Mouse (Mus musculus): ENCODE measurements around the gene Lzts3. TPM values are rescaled to one million over a fixed set of nuclear protein-coding genes. Genes with fewer than 3 reads are reported as not detected.
"Not testable (repeated sequence)": the region's sequence is repeated elsewhere in the genome, so short reads cannot be mapped to it uniquely, and the experiment has no call there.

Gene Lzts3
- polyA plus RNA-seq, 1 experiment from 2014 or later = 1.4 TPM

GRCm38 (mm10) chr2:130657541-130657940 is 14.9 kb upstream of the Lzts3 start:
- H3K4me2 ChIP-seq = no peak overlapping the region
- ATAC-seq (ENCODE audit: insufficient read depth) = no peak
- no peak overlapping the region for H3K4me3 ChIP-seq (replicated peaks)
- 80% methylated on average over 6 of the region's 6 CpGs for WGBS (ENCODE audit: insufficient replicate concordance)
- H3K27me3 ChIP-seq = no peaks in the 10 kb centered on the region
- no peaks in the 10 kb centered on the region for H3K9me3 ChIP-seq (replicated peaks)
- peaks cover 46% of the 10 kb centered on the region for H3K4me1 ChIP-seq (replicated peaks)
- H3K36me3 ChIP-seq (replicated peaks) = peaks cover 94% of the 10 kb centered on the region
- H3K27ac ChIP-seq (replicated peaks) = peak overlapping the region; percentile 29; the same call in 1 of the 2 replicates
- no peak overlapping the region for H3K9ac ChIP-seq

GRCm38 (mm10) chr2:130656536-130656935 is 13.9 kb upstream of the Lzts3 start:
- Histone ChIP-seq H3K27ac (replicated peaks) (peak overlapping the region; percentile 89), H3K4me2 (0 out of 2 replicates have a peak overlapping the region, but pooled peaks have one; percentile 59), H3K36me3 (replicated peaks) (peaks cover 87% of the 10 kb centered on the region), H3K4me1 (replicated peaks) (peaks cover 42% of the 10 kb centered on the region), H3K9ac (0 out of 2 replicates have a peak overlapping the region, but pooled peaks have one; percentile 31), H3K9me3 (replicated peaks) (no peaks in the 10 kb centered on the region), H3K4me3 (replicated peaks) (no peak overlapping the region), H3K27me3 (no peaks in the 10 kb centered on the region)
- WGBS (ENCODE audit: insufficient replicate concordance) = 90% methylated on average over 9 of the region's 9 CpGs
- ATAC-seq (ENCODE audit: insufficient read depth) = no peak

GRCm38 (mm10) chr2:130655660-130656339 is 13.2 kb upstream of the Lzts3 start:
- Histone ChIP-seq H3K4me2 (peak overlapping the region; percentile 59), H3K27ac (replicated peaks) (peak overlapping the region; percentile 89), H3K4me3 (replicated peaks) (peak overlapping the region; percentile 11; the same call in 1 of the 2 replicates), H3K9ac (peak overlapping the region; percentile 31; the same call in 1 of the 2 replicates), H3K36me3 (replicated peaks) (peaks cover 81% of the 10 kb centered on the region), H3K27me3 (no peaks in the 10 kb centered on the region), H3K9me3 (replicated peaks) (no peaks in the 10 kb centered on the region), H3K4me1 (replicated peaks) (peaks cover 42% of the 10 kb centered on the region)
- peak; percentile 92 for ATAC-seq (ENCODE audit: insufficient read depth)
- WGBS (ENCODE audit: insufficient replicate concordance) = 40% methylated on average over 6 of the region's 6 CpGs

GRCm38 (mm10) chr2:130653760-130654159 is 11.2 kb upstream of the Lzts3 start:
- Histone ChIP-seq H3K36me3 (replicated peaks) (peaks cover 68% of the 10 kb centered on the region), H3K9me3 (replicated peaks) (no peaks in the 10 kb centered on the region), H3K4me2 (no peak overlapping the region), H3K4me1 (replicated peaks) (peaks cover 42% of the 10 kb centered on the region), H3K27me3 (no peaks in the 10 kb centered on the region), H3K27ac (replicated peaks) (peak overlapping the region; percentile 89), H3K4me3 (replicated peaks) (no peak overlapping the region), H3K9ac (no peak overlapping the region; the same call in 1 of the 2 replicates)
- 43% methylated on average over 1 of the region's 1 CpGs for WGBS (ENCODE audit: insufficient replicate concordance)
- peak; percentile 20; the same call in 1 of the 2 replicates for ATAC-seq (ENCODE audit: insufficient read depth)

- H3K9ac ChIP-seq = no peak overlapping the region
- 83% methylated on average over 2 of the region's 2 CpGs for WGBS (ENCODE audit: insufficient replicate concordance)
- peaks cover 42% of the 10 kb centered on the region for H3K4me1 ChIP-seq (replicated peaks)
These were observed 10.7 kb upstream of the Lzts3 start for GRCm38 (mm10) chr2:130653303-130653702.

GRCm38 (mm10) chr2:130649028-130649427 is 6.4 kb upstream of the Lzts3 start:
- H3K36me3 ChIP-seq (replicated peaks) = peaks cover 23% of the 10 kb centered on the region
- not testable (repeated sequence) for H3K9ac ChIP-seq; H3K27ac ChIP-seq (replicated peaks); H3K9me3 ChIP-seq (replicated peaks); H3K4me2 ChIP-seq; H3K4me3 ChIP-seq (replicated peaks); H3K4me1 ChIP-seq (replicated peaks); H3K27me3 ChIP-seq; ATAC-seq (ENCODE audit: insufficient read depth)
- 72% methylated on average over 6 of the region's 6 CpGs for WGBS (ENCODE audit: insufficient replicate concordance)

More at GRCm38 (mm10) chr2:130653303-130653702, 10.7 kb upstream of the Lzts3 start:
- Histone ChIP-seq H3K4me3 (replicated peaks) (no peak overlapping the region), H3K27me3 (no peaks in the 10 kb centered on the region), H3K27ac (replicated peaks) (peak overlapping the region; percentile 89), H3K36me3 (replicated peaks) (peaks cover 64% of the 10 kb centered on the region), H3K4me2 (no peak overlapping the region), H3K9me3 (replicated peaks) (no peaks in the 10 kb centered on the region)
- ATAC-seq (ENCODE audit: insufficient read depth) = no peak

- Histone ChIP-seq H3K9ac (no peak overlapping the region), H3K27me3 (peaks cover 22% of the 10 kb centered on the region), H3K27ac (replicated peaks) (no peak overlapping the region), H3K36me3 (replicated peaks) (0 out of 2 replicates have a peak, but pooled peaks cover under 1% of the 10 kb centered on the region), H3K4me3 (replicated peaks) (no peak overlapping the region), H3K4me1 (replicated peaks) (peaks cover 17% of the 10 kb centered on the region), H3K4me2 (no peak overlapping the region), H3K9me3 (replicated peaks) (no peaks in the 10 kb centered on the region)
- ATAC-seq (ENCODE audit: insufficient read depth) = no peak
- WGBS (ENCODE audit: insufficient replicate concordance) = 66% methylated on average over 4 of the region's 4 CpGs
These were observed 2.6 kb upstream of the Lzts3 start for GRCm38 (mm10) chr2:130645198-130645597.

- no peaks in the 10 kb centered on the region for H3K9me3 ChIP-seq (replicated peaks)
- H3K27me3 ChIP-seq = peaks cover 50% of the 10 kb centered on the region
- peak overlapping the region; percentile 68 for H3K4me3 ChIP-seq (replicated peaks)
- H3K27ac ChIP-seq (replicated peaks) = peak overlapping the region; percentile 55
- H3K4me1 ChIP-seq (replicated peaks) = peaks cover 25% of the 10 kb centered on the region
- peak overlapping the region; percentile 99 for H3K4me2 ChIP-seq
- ATAC-seq (ENCODE audit: insufficient read depth) = peak; percentile 17; the same call in 1 of the 2 replicates
- H3K9ac ChIP-seq = peak overlapping the region; percentile 69
- H3K36me3 ChIP-seq (replicated peaks) = no peaks in the 10 kb centered on the region
- WGBS (ENCODE audit: insufficient replicate concordance) = under 1% methylated on average over 23 of the region's 27 CpGs
These were observed 374 bp downstream of the Lzts3 start for GRCm38 (mm10) chr2:130642197-130642660.

- H3K27me3 ChIP-seq = peaks cover 57% of the 10 kb centered on the region
- H3K4me3 ChIP-seq (replicated peaks) = peak overlapping the region; percentile 68
- 50% methylated on average over 6 of the region's 6 CpGs for WGBS (ENCODE audit: insufficient replicate concordance)
- H3K27ac ChIP-seq (replicated peaks) = no peak overlapping the region
- H3K4me2 ChIP-seq = peak overlapping the region; percentile 99
- H3K4me1 ChIP-seq (replicated peaks) = peaks cover 25% of the 10 kb centered on the region
- no peaks in the 10 kb centered on the region for H3K9me3 ChIP-seq (replicated peaks)
- H3K9ac ChIP-seq = no peak overlapping the region
- no peak for ATAC-seq (ENCODE audit: insufficient read depth)
- H3K36me3 ChIP-seq (replicated peaks) = no peaks in the 10 kb centered on the region
These were observed 1.1 kb downstream of the Lzts3 start for GRCm38 (mm10) chr2:130641351-130642025.

- H3K36me3 ChIP-seq (replicated peaks) = 0 out of 2 replicates have a peak, but pooled peaks cover 4% of the 10 kb centered on the region
- no peaks in the 10 kb centered on the region for H3K9me3 ChIP-seq (replicated peaks)
- H3K4me3 ChIP-seq (replicated peaks) = no peak overlapping the region
- peaks cover 46% of the 10 kb centered on the region for H3K4me1 ChIP-seq (replicated peaks)
- H3K27me3 ChIP-seq = peaks cover 80% of the 10 kb centered on the region
- 65% methylated on average over 6 of the region's 6 CpGs for WGBS (ENCODE audit: insufficient replicate concordance)
- ATAC-seq (ENCODE audit: insufficient read depth) = no peak
- no peak overlapping the region for H3K9ac ChIP-seq
- H3K27ac ChIP-seq (replicated peaks) = no peak overlapping the region
- H3K4me2 ChIP-seq = no peak overlapping the region
These were observed 3.3 kb downstream of the Lzts3 start for GRCm38 (mm10) chr2:130639276-130639675.

- H3K4me1 ChIP-seq (replicated peaks) = peaks cover 42% of the 10 kb centered on the region
- H3K36me3 ChIP-seq (replicated peaks) = 0 out of 2 replicates have a peak, but pooled peaks cover 4% of the 10 kb centered on the region
- 43% methylated on average over 16 of the region's 16 CpGs for WGBS (ENCODE audit: insufficient replicate concordance)
- H3K9me3 ChIP-seq (replicated peaks) = no peaks in the 10 kb centered on the region
- peak overlapping the region; percentile 38 for H3K4me2 ChIP-seq
- 0 out of 2 replicates have a peak overlapping the region, but pooled peaks have one; percentile 38 for H3K27ac ChIP-seq (replicated peaks)
- ATAC-seq (ENCODE audit: insufficient read depth) = no peak
- H3K27me3 ChIP-seq = peaks cover 91% of the 10 kb centered on the region
- no peak overlapping the region for H3K4me3 ChIP-seq (replicated peaks)
- no peak overlapping the region for H3K9ac ChIP-seq
These were observed 4.4 kb downstream of the Lzts3 start for GRCm38 (mm10) chr2:130638101-130638611.

All from liver, embryonic 15.5 days (tissue).